Mouse (Mus musculus): Measurements from ENCODE around the gene Fbxo21. TPM values are rescaled to one million over a fixed set of nuclear protein-coding genes. Genes with fewer than 3 reads are reported as not detected.

The Fbxo21 gene
- total RNA-seq, 2 experiments from 2014 or later, result 35.7 to 38.8 TPM

- peak in 1 of 2 experiments; percentile 61 for DNase-seq
These were observed 46.5 kb downstream of the Fbxo21 start for GRCm38 (mm10) chr5:118023053-118023452.

- DNase-seq, result no peak
These were observed 49.4 kb downstream of the Fbxo21 start for GRCm38 (mm10) chr5:118025880-118026279.

- DNase-seq, result no peak
These were observed 49.8 kb downstream of the Fbxo21 start for GRCm38 (mm10) chr5:118026343-118026742.

GRCm38 (mm10) chr5:118027101-118027697 is 50.7 kb downstream of the Fbxo21 start:
- no peak for DNase-seq

- DNase-seq, result peak in 1 of 2 experiments; percentile 44
These were observed 51.2 kb downstream of the Fbxo21 start, which contains the start of gene Tesc for GRCm38 (mm10) chr5:118027698-118028190. Gene Tesc, plus strand, starts transcription at chr5:118027743.

- DNase-seq, result peak; percentile 54 to 63
These were observed 51.9 kb downstream of the Fbxo21 start for GRCm38 (mm10) chr5:118028191-118029034.

- DNase-seq, result no peak
These were observed 52.5 kb downstream of the Fbxo21 start for GRCm38 (mm10) chr5:118029035-118029408.

GRCm38 (mm10) chr5:118029420-118029819 is 52.9 kb downstream of the Fbxo21 start:
- no peak for DNase-seq

GRCm38 (mm10) chr5:118030022-118030675 is 53.6 kb downstream of the Fbxo21 start:
- no peak for DNase-seq

GRCm38 (mm10) chr5:118031059-118031458 is 54.5 kb downstream of the Fbxo21 start:
- DNase-seq, result no peak

- DNase-seq, result peak in 1 of 2 experiments; percentile 26
These were observed 55.0 kb downstream of the Fbxo21 start for GRCm38 (mm10) chr5:118031508-118031907.

- DNase-seq, result no peak
These were observed 56.8 kb downstream of the Fbxo21 start for GRCm38 (mm10) chr5:118033328-118033727.

GRCm38 (mm10) chr5:118033740-118034139 is 57.2 kb downstream of the Fbxo21 start:
- DNase-seq, result no peak

- DNase-seq, result no peak
These were observed 58.1 kb downstream of the Fbxo21 start for GRCm38 (mm10) chr5:118034632-118035031.

GRCm38 (mm10) chr5:118035786-118036185 is 59.3 kb downstream of the Fbxo21 start:
- DNase-seq, result no peak

GRCm38 (mm10) chr5:118036888-118037797 is 60.6 kb downstream of the Fbxo21 start:
- DNase-seq, result no peak

- peak in 1 of 2 experiments; percentile 49 for DNase-seq
These were observed 61.4 kb downstream of the Fbxo21 start for GRCm38 (mm10) chr5:118037798-118038484.

GRCm38 (mm10) chr5:118039241-118039668 is 62.7 kb downstream of the Fbxo21 start:
- no peak for DNase-seq

- DNase-seq, result no peak
These were observed 66.1 kb downstream of the Fbxo21 start for GRCm38 (mm10) chr5:118042599-118042998.

- no peak for DNase-seq
These were observed 67.2 kb downstream of the Fbxo21 start for GRCm38 (mm10) chr5:118043761-118044160.

GRCm38 (mm10) chr5:118044907-118045306 is 68.4 kb downstream of the Fbxo21 start:
- no peak for DNase-seq

Data from heart, adult 18-20 months (tissue).